Mouse (Mus musculus): ENCODE measurements around the gene Gm4567. TPM values are rescaled to one million over a fixed set of nuclear protein-coding genes. Genes with fewer than 3 reads are reported as not detected.

Gene Gm4567
- not detected for total RNA-seq (2023)

DNA sequence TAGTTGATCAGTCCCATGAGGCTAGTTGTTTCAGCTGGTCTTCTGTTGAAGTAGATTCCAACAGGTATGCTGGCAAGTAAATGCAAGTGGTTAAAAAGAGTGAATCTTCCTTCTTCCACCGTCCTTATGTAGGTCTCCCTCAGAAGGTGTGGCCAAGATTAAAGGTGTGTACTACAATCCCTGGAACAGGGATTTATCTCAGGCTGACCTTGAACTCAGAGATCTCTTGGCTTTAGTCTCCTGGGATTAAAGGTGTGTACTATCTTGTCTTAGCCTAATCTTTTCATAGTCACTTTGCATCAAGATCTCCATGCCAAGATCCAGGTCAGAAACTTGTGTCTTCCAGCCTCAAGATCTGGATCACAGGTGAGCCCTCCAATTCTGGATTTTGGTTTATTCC lies at the start of gene Gm4567:
Gene Gm4567 (minus strand): TSS at position 101 of the 400 bp plus-strand sequence.

DNA sequence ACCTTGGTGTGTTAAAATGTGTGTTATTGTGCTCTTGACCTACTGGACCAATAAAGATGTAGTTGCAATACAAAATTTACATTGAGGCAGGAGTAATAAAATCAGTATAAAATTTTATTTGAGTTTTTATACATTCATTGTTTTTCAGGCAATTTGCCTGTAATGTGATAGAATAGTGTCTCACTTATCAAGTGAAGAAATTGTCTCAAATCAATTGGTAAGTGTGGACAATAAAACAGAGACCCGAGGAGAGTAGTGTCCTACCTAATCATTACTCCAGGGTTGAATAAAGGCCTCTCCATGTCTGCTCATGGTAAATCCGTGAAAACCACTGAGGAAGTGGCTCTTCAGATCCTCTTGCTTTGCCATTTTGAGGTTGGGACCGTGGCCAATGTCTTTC lies 41.9 kb upstream of the Gm4567 start, which contains the start of gene Vmn1r157:
Gene Vmn1r157 (plus strand): TSS at position 301 of the 400 bp plus-strand sequence.

DNA sequence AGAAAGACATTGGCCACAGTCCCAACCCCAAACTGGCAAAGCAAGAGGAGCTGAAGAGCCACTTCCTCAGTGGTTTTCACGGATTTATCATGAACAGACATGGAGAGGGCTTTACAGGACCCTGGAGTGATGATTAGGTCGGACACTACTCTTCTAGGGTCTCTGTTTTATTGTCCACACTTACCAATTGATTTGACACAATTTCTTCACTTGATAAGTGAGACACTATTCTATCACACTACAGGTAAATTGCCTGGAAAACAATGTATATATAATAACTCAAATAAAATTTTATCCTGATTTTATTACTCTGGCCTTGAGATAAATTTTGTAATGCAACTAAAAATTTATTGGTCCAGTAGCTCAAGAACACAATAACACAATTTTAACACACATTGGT lies 27.3 kb downstream of the Gm4567 start, which contains the start of gene Gm8693:
Gene Gm8693 (minus strand): TSS at position 101 of the 400 bp plus-strand sequence.

Other genes with a start within 250 kb of the Gm4567 start
- not detected for gene Vmn1r151, start 220.0 kb downstream of the Gm4567 start, total RNA-seq (2023)
- gene Vmn1r152, start 196.7 kb downstream of the Gm4567 start, total RNA-seq (2023): not detected
- not detected for gene Gm8677, start 184.8 kb downstream of the Gm4567 start, total RNA-seq (2023)
- not detected for gene Gm4201, start 154.4 kb downstream of the Gm4567 start, total RNA-seq (2023)
- not detected for gene Gm4565, start 131.6 kb downstream of the Gm4567 start, total RNA-seq (2023)
- gene Vmn1r155, start 61.7 kb downstream of the Gm4567 start, total RNA-seq (2023): not detected
- gene Gm8693, start 27.4 kb downstream of the Gm4567 start, total RNA-seq (2023): not detected
- gene Vmn1r157, start 42.0 kb upstream of the Gm4567 start, total RNA-seq (2023): not detected
- not detected for gene Vmn1r158, start 71.1 kb upstream of the Gm4567 start, total RNA-seq (2023)
- not detected for gene Vmn1r159, start 123.9 kb upstream of the Gm4567 start, total RNA-seq (2023)
- gene Vmn1r160, start 151.5 kb upstream of the Gm4567 start, total RNA-seq (2023): not detected

Data from B cell, adult 67 days (primary cell).